8 mouse cellular contexts compared by ENCODE assay signal in the genomic region with DNA sequence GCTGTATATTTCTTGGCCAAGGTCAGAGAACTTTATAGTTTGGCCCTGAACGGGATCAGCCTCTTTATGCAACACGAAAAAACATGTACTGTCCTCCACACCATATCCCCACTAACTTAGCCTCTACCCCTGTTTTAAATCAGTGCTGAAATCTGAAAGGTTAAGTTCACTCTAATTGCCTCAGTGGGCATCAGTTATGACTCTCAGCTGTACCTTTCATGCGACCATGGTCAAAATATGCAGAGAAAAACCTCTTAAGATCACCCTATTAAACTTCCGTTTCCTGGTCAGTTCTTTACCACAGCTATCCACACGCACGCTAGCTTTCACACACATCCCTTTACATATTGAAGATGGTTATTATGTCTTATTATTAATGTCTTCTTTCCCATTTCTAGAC. TPM values are rescaled to one million over a fixed set of nuclear protein-coding genes. Genes with fewer than 3 reads are reported as not detected.
DNase-seq lines count a peak whose midpoint lies in the region; ATAC-seq and TF ChIP-seq lines count a peak whose summit lies in the region.

No protein-coding gene starts in this region.

- peak overlapping the region; percentile 99 for H3K4me3 ChIP-seq in left cerebral cortex, adult 2 months
- H3K4me3 ChIP-seq in forebrain, embryonic 15.5 days = peak overlapping the region; percentile 84
- H3K4me3 ChIP-seq in limb, embryonic 14.5 days (replicated peaks; ENCODE audit: low read length) = peak overlapping the region; percentile 92
- peak overlapping the region; percentile 56 for H3K4me3 ChIP-seq in neural tube, embryonic 15.5 days (replicated peaks)

- intact Hi-C loops in left cerebral cortex, adult 2 months (cut with DNase I) = loop anchor here (1.0 to 10.0 kb wide), 6 partner anchors 61 to 435 kb away; no protein-coding TSS in a partner anchor
- intact Hi-C loops in gastrocnemius, postnatal 36 days (cut with DNase I) = loop anchor here (2.0 to 10.0 kb wide), 4 partner anchors 59 to 285 kb away; no protein-coding TSS in a partner anchor
- intact Hi-C loops in left cerebral cortex, postnatal 10 days (cut with DNase I) = loop anchor here (2.0 to 10.0 kb wide), 3 partner anchors 59 to 435 kb away; no protein-coding TSS in a partner anchor

- peak overlapping the region; percentile 98 for H3K4me2 ChIP-seq in forebrain, embryonic 15.5 days (replicated peaks)
- H3K4me2 ChIP-seq in limb, embryonic 14.5 days (replicated peaks; ENCODE audit: low read depth, low read length, severe bottlenecking) = peak overlapping the region; percentile 98
- peak overlapping the region; percentile 84 for H3K4me2 ChIP-seq in neural tube, embryonic 15.5 days

- peak overlapping the region; percentile 79 for H3K27ac ChIP-seq in left cerebral cortex, adult 2 months
- H3K27ac ChIP-seq in forebrain, embryonic 15.5 days (replicated peaks) = peak overlapping the region; percentile 77
- no peak overlapping the region for H3K27ac ChIP-seq in limb, embryonic 14.5 days (replicated peaks; ENCODE audit: low read depth, low read length)
- peak overlapping the region; percentile 77 for H3K27ac ChIP-seq in neural tube, embryonic 15.5 days (replicated peaks)

- no peaks in the 10 kb centered on the region for H3K9me3 ChIP-seq in forebrain, embryonic 15.5 days
- H3K9me3 ChIP-seq in limb, embryonic 14.5 days (ENCODE audit: control insufficient read depth, low read length) = no peaks in the 10 kb centered on the region
- no peaks in the 10 kb centered on the region for H3K9me3 ChIP-seq in neural tube, embryonic 15.5 days (replicated peaks)

- H3K27me3 ChIP-seq in forebrain, embryonic 15.5 days = no peaks in the 10 kb centered on the region
- no peaks in the 10 kb centered on the region for H3K27me3 ChIP-seq in limb, embryonic 14.5 days (ENCODE audit: control insufficient read depth, insufficient read depth, low read length)
- no peaks in the 10 kb centered on the region for H3K27me3 ChIP-seq in neural tube, embryonic 15.5 days (replicated peaks)

- TF ChIP-seq POLR2A in limb, embryonic 14.5 days (IDR thresholded peaks at IDR 0.05; ENCODE audit: borderline replicate concordance, extremely low read depth, insufficient read depth, insufficient read length) = no peak

- H3K36me3 ChIP-seq in forebrain, embryonic 15.5 days = peaks cover 12% of the 10 kb centered on the region
- H3K36me3 ChIP-seq in limb, embryonic 14.5 days (ENCODE audit: control insufficient read depth, insufficient read depth, low read length) = peaks cover 17% of the 10 kb centered on the region
- H3K36me3 ChIP-seq in neural tube, embryonic 15.5 days = peaks cover 19% of the 10 kb centered on the region

- H3K4me1 ChIP-seq in forebrain, embryonic 15.5 days = peaks cover 19% of the 10 kb centered on the region
- H3K4me1 ChIP-seq in limb, embryonic 14.5 days (ENCODE audit: control insufficient read depth, insufficient read depth, low read length) = 0 out of 2 replicates have a peak, but pooled peaks cover 9% of the 10 kb centered on the region
- H3K4me1 ChIP-seq in neural tube, embryonic 15.5 days = peaks cover 16% of the 10 kb centered on the region

- ATAC-seq in forebrain, embryonic 15.5 days (replicated peaks) = peak; percentile 1; the same call in 1 of the 2 replicates
- ATAC-seq in limb, embryonic 14.5 days (ENCODE audit: low FRiP score, low read depth) = no peak
- peak; percentile 22; the same call in 1 of the 2 replicates for ATAC-seq in neural tube, embryonic 15.5 days (ENCODE audit: low FRiP score)

- H3K9ac ChIP-seq in forebrain, embryonic 15.5 days (replicated peaks) = peak overlapping the region; percentile 80
- H3K9ac ChIP-seq in limb, embryonic 14.5 days (ENCODE audit: low read depth, low read length, severe bottlenecking) = 0 out of 2 replicates have a peak overlapping the region, but pooled peaks have one; percentile 92
- peak overlapping the region; percentile 68 for H3K9ac ChIP-seq in neural tube, embryonic 15.5 days (replicated peaks)

- DNase-seq in left cerebral cortex, adult 2 months (ENCODE audit: extremely low spot score in 1 of 2, low spot score in 2 of 2) = no peak
- DNase-seq in left cerebral cortex, adult 8-10 months (ENCODE audit: low spot score in 2 of 2) = no peak
- DNase-seq in limb, embryonic 14.5 days (ENCODE audit: low spot score) = no peak
- no peak for DNase-seq in right cerebral cortex, postnatal 14 days
- DNase-seq in gastrocnemius, postnatal 36 days = no peak
- no peak for DNase-seq in left cerebral cortex, postnatal 10 days (ENCODE audit: extremely low spot score in 1 of 2, low spot score in 2 of 2)

- TF ChIP-seq CTCF in left cerebral cortex, adult 2 months (IDR thresholded peaks at IDR 0.05) = no peak

- 70% methylated on average over 6 of the region's 6 CpGs for WGBS in forebrain, embryonic 15.5 days
- WGBS in limb, embryonic 14.5 days = 65% methylated on average over 6 of the region's 6 CpGs
- 63% methylated on average over 6 of the region's 6 CpGs for WGBS in neural tube, embryonic 15.5 days

RNA-seq across cellular contexts. Expression of a gene that starts 6.9 kb away (rescaled TPM):
- under 1 TPM in 1 of 2 experiments, not detected in 1; 0.49 TPM for total RNA-seq in left cerebral cortex, adult 2 months (2021)
- 1 to 10 TPM in 1 of 4 experiments, under 1 TPM in 1, not detected in 2; 0.65 to 1.0 TPM for total RNA-seq in left cerebral cortex, adult 8-10 months (2022)
- polyA plus RNA-seq in forebrain, embryonic 15.5 days (2015; fragmentation: Nextera tagmentation; extraction: Ambion mirVana) = not detected in 2 replicates
- 0.30 and 0.55 TPM in 2 replicates for polyA plus RNA-seq in limb, embryonic 14.5 days (2012; rRNA removed)
- 0.26 TPM in 1 of 2 replicates, not detected in the other for polyA plus RNA-seq in limb, embryonic 14.5 days (2014; fragmentation: Nextera tagmentation; extraction: Ambion mirVana)
- 1.1 and 5.5 TPM in 2 replicates for polyA plus RNA-seq in neural tube, embryonic 15.5 days (2015; fragmentation: Nextera tagmentation; extraction: Ambion mirVana)
- total RNA-seq in gastrocnemius, postnatal 36 days (2021) = under 1 TPM in 1 of 2 experiments, not detected in 1; 0.56 TPM
- under 1 TPM in 1 of 2 experiments, not detected in 1; 0.99 TPM for total RNA-seq in left cerebral cortex, postnatal 10 days (2021)

RNA-seq across cellular contexts. Expression of a gene that starts 18.8 kb away (rescaled TPM):
- total RNA-seq in left cerebral cortex, adult 2 months (2021) = 10 to 100 TPM; 51.8 to 52.0 TPM
- 100 to 1,000 TPM in 3 of 4 experiments, 10 to 100 TPM in 1; 97.7 to 112 (median 104) TPM for total RNA-seq in left cerebral cortex, adult 8-10 months (2022)
- 22.8 and 24.2 TPM in 2 replicates for polyA plus RNA-seq in forebrain, embryonic 15.5 days (2015; fragmentation: Nextera tagmentation; extraction: Ambion mirVana)
- 29.4 and 35.6 TPM in 2 replicates for polyA plus RNA-seq in limb, embryonic 14.5 days (2012; rRNA removed)
- 40.1 and 54.5 TPM in 2 replicates for polyA plus RNA-seq in limb, embryonic 14.5 days (2014; fragmentation: Nextera tagmentation; extraction: Ambion mirVana)
- 41.3 and 45.0 TPM in 2 replicates for polyA plus RNA-seq in neural tube, embryonic 15.5 days (2015; fragmentation: Nextera tagmentation; extraction: Ambion mirVana)
- 1 to 10 TPM; 5.6 to 9.1 TPM for total RNA-seq in gastrocnemius, postnatal 36 days (2021)
- 10 to 100 TPM; 64.7 to 71.5 TPM for total RNA-seq in left cerebral cortex, postnatal 10 days (2021)

Comparison
In these comparisons a context has a peak if more than half of its experiments do, and no peak if none do; other contexts are left out.
1. RNA of a gene that starts 18.8 kb away (total RNA-seq): 97.7 to 112 TPM in left cerebral cortex, adult 8-10 months, 64.7 to 71.5 TPM in left cerebral cortex, postnatal 10 days and 51.8 to 52.0 TPM in left cerebral cortex, adult 2 months; 5.6 to 9.1 TPM in gastrocnemius, postnatal 36 days; every median in the first group is over 4 times any median in the second.
2. Peak in every context shown above with its lines, with median percentiles within 50 percentile points of each other: H3K4me3 ChIP-seq, H3K4me2 ChIP-seq and H3K9ac ChIP-seq.